In genomic region chr15:84995967-84996366, GRCm38 (mm10) we compare ENCODE assay signal across 9 mouse cellular contexts. TPM values are rescaled to one million over a fixed set of nuclear protein-coding genes. Genes with fewer than 3 reads are reported as not detected.
DNase-seq lines count a peak whose midpoint lies in the region; TF ChIP-seq lines count a peak whose summit lies in the region.
"Had no signal": no experiment of that assay in that cellular context is flagged by ENCODE, and none has a peak within 500 bp of the region (broad histone marks: within the 10 kb centered on the region; RNA-seq: fewer than 3 reads in every experiment).

No protein-coding gene starts in this region.

- intact Hi-C loops in heart, postnatal 14 days (cut with DNase I): no loop called here

- 0% methylated on average over 1 of the region's 1 CpGs for WGBS in cerebellum, adult 2 months

- TF ChIP-seq POLR2A in cerebellum, adult 2 months (IDR thresholded peaks at IDR 0.05; ENCODE audit: borderline replicate concordance, insufficient read depth, low read length): no peak

- H3K27ac ChIP-seq in cerebellum, adult 2 months (ENCODE audit: insufficient read depth, low read length): no peak overlapping the region
- H3K27ac ChIP-seq: liver, embryonic 15.5 days had no signal

- peak; percentile 59; the same call in 1 of the 2 replicates for TF ChIP-seq CTCF in cerebellum, adult 2 months (IDR thresholded peaks at IDR 0.05; ENCODE audit: borderline replicate concordance, insufficient read depth, low read depth, low read length)

- no peaks in the 10 kb centered on the region for H3K27me3 ChIP-seq in cerebellum, adult 2 months (ENCODE audit: control insufficient read depth, insufficient read depth, low read length)
- H3K27me3 ChIP-seq: liver, embryonic 15.5 days had no signal

- no peaks in the 10 kb centered on the region for H3K4me1 ChIP-seq in cerebellum, adult 2 months (ENCODE audit: control insufficient read depth, insufficient read depth, low read length)
- H3K4me1 ChIP-seq: liver, embryonic 15.5 days had no signal

- H3K4me3 ChIP-seq in cerebellum, adult 2 months (replicated peaks; ENCODE audit: insufficient read depth, low read depth, low read length): no peak overlapping the region
- H3K4me3 ChIP-seq: liver, embryonic 15.5 days had no signal

- peak; percentile 43 to 50 for DNase-seq in cerebellum, adult 2 months
- DNase-seq in cerebellum, adult 9-11 months: no peak
- peak; percentile 68 for DNase-seq in ovary, postnatal 36 days (ENCODE audit: low spot score)
- DNase-seq in ovary, postnatal 10 days (ENCODE audit: low spot score): no peak
- DNase-seq in c-Kit-positive CD71-positive TER-119-negative erythroid progenitor cells, embryonic 14.5 days (ENCODE audit: low read depth): peak; percentile 44
- peak; percentile 71 to 82 for DNase-seq in heart, postnatal 14 days
- peak; percentile 87 for DNase-seq in lung, postnatal 10 days
- DNase-seq in thymus, postnatal 10 days (ENCODE audit: low spot score in 2 of 2): peak; percentile 19 to 73

RNA-seq across cellular contexts. Expression of gene 5031439G07Rik, which starts 7.6 kb away (rescaled TPM):
- 100 and 116 TPM in 2 replicates for polyA plus RNA-seq in cerebellum, adult 2 months (2012; rRNA removed)
- 10 to 100 TPM; 20.6 to 21.9 TPM for total RNA-seq in heart, postnatal 14 days (2021)

RNA-seq across cellular contexts. Expression of gene Upk3a, which starts 21.0 kb away (rescaled TPM):
- 0.20 and 0.22 TPM in 2 replicates for polyA plus RNA-seq in cerebellum, adult 2 months (2012; rRNA removed)
- not detected for total RNA-seq in heart, postnatal 14 days (2021)
- polyA plus RNA-seq: liver, embryonic 15.5 days had no signal

RNA-seq across cellular contexts. Expression of gene Fam118a, which starts 32.8 kb away (rescaled TPM):
- polyA plus RNA-seq in cerebellum, adult 2 months (2012; rRNA removed): 17.1 and 17.4 TPM in 2 replicates
- total RNA-seq in heart, postnatal 14 days (2021): 1 to 10 TPM; 7.9 TPM

Comparison
In these comparisons a context has a peak if more than half of its experiments do, and no peak if none do; other contexts are left out.
1. DNase-seq: peak in cerebellum, adult 2 months (2 of 2), ovary, postnatal 36 days (single experiment), c-Kit-positive CD71-positive TER-119-negative erythroid progenitor cells, embryonic 14.5 days (single experiment), heart, postnatal 14 days (2 of 2), lung, postnatal 10 days (single experiment) and thymus, postnatal 10 days (2 of 2); none in cerebellum, adult 9-11 months (single experiment) and ovary, postnatal 10 days (single experiment).